Mouse (Mus musculus): ENCODE data around the gene Tes.
A peak's percentile ranks its signal among the peaks of the same experiment; 100 is the strongest.
"Not testable (repeated sequence)": the region's sequence is repeated elsewhere in the genome, so short reads cannot be mapped to it uniquely, and the experiment has no call there.

The Tes gene

DNA sequence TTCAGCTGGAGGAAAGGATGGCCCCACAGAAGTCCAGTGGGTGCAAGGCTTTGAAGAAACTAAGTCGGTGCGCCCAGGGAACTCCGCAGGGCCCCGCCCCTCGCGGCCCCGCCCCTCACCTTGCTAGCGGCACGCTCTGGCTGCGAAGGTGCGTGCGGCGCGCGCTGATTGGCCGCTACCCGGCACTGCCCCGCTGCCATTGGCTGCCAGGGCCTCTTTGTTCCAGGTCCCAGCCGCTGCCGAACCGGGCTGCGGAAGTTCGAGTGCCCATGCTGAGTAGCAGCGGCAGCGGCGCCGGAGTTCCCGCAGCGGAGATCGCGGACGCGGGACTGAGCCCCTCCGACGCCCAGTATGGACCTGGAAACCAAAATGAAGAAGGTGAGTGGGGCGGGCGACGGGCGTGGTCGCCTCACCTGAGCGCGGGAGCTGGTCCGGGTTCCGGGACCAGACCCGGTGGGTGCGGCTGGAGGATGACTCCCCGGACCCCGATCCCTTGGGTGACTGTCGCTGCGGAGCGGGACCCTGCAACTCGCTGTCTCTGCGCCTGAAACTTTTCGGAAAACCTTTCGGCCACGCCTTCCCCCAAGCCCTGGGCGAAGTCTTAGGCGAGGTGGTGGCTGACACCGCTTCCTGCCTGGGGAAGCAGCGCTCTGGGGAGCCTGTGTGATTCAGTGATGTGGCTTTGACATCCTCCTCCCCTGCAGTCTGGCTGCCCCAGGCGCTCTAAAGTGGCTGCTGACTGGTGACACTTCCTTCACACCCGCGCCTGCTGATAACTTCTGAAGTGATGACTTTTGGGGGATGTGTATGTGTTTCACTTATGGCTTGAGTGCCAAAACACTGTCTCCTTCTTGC, at the start of gene Tes:
Gene Tes (plus strand): TSS at position 214 of the 855 bp plus-strand sequence.
- DNase-seq (ENCODE audit: low read depth): peak; percentile 54

DNA sequence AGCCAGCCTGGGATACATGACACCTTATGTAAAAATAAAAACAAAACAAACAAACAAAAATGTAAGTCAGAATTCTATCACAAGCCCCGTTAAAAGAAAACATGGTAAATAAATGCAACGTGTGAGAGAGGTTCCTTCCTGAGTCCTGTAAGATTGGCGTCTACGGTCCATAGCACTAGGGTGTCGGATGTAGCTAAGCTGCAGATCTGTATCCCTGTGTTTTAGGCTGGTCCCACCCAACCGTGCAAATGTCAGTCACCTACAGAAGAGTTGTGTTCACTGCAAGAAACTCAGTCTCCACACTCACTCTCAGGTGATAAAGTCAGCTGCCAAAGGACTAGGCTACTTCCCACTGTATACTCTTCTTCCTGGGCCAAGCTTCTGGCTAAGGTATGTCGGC, 39.1 kb upstream of the Tes start:
- no peak for DNase-seq (ENCODE audit: low read depth)

DNA sequence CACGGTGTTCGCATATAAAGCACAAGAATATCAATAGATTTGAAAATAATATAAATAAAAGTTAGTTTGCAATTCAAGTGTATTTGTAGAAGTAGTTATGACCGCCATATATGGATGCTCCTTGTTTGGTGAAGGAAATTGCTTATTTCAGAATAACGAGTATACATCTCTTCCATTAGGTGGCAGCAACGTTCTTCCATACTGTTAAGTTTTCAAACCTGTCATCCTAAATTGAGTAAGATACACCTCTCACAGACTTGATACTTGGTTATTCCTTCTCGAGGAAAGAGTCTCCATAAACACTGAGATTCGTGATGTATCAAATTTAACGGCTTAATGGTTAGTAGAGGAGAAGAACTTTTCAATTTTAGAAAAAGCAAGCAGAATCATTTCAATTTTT, 37.4 kb upstream of the Tes start:
- DNase-seq (ENCODE audit: low read depth): peak; percentile 40

DNA sequence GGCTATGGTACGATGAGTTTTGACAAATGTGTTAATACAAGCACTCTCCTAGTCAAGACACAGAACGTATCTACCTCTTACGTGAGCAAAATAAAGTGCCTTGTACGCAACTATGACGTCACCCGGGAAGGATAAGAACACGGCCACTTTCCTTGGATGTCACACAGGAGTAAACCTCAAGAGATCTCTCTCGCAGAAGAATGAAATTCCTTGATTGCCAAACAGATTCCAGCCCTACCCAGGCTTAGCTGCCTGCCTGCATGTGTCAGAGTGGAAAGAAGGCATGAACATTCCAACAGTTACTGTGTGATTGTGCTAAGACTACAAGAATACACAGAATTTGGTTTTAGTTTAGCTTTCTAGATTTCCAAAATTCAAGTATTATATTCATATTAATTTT, 36.1 kb upstream of the Tes start:
- DNase-seq (ENCODE audit: low read depth): no peak

DNA sequence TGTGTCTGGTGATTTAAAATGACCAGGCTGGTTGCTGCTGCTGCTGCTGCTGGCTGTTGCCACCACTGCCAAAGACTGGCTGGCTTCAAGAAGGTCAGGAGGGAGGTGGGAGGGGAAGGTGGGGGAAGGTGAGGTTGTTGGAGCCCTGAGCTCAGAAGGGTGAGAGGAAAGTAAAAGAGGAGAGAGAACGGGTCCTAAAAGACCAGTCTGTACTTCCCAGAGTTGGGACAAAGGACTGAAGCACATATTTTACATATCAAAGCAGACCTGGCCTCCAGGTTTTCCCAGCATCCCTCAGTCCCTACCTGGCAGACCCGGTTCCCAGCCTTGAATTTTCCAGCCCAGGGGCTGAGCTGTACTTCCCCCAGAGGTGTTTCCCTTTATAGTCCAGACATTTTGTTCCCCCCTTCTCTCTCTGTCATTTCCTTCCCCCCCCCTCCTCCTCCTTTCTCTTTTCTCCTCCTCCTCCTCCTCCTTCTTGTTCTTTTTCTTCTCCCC, 32.7 kb upstream of the Tes start:
- no peak for DNase-seq (ENCODE audit: low read depth)

DNA sequence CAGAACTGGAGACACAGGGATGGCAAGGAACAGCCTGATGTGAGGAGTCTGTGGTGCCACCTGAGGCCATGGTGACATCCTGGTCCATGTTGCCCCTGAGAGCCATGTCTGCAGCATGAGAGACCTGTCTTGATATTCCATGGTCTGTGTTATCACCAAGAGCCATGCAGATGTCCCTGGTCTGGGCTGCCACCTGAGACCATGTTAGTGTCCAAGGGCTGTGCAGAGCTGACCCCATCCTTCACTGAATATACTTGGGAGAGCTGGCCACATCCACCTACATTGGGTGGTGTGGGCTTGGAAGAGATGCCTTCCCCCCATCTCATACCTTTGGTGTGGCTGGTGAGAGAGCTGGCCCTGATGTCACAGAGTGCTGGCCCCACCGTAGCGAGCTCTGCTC, 30.9 kb upstream of the Tes start:
- no peak for DNase-seq (ENCODE audit: low read depth)

DNA sequence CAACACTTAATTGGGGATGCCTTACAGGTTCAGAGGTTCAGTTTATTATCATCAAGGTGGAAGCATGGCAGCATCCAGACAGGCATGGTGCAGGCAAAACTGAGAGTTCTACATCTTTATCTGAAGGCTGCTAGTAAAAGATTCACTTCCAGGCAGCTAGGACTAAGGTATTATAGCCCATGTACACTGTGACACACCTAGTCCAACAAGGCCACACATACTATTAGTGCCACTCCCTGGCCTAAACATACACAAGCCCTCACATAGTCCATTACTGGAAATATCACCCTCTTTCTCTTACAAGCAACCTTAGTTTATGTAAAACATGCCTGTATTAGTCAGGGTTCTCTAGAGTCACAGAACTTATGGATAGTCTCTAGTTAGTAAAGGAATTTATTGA, 29.7 kb upstream of the Tes start:
- DNase-seq (ENCODE audit: low read depth): no peak

DNA sequence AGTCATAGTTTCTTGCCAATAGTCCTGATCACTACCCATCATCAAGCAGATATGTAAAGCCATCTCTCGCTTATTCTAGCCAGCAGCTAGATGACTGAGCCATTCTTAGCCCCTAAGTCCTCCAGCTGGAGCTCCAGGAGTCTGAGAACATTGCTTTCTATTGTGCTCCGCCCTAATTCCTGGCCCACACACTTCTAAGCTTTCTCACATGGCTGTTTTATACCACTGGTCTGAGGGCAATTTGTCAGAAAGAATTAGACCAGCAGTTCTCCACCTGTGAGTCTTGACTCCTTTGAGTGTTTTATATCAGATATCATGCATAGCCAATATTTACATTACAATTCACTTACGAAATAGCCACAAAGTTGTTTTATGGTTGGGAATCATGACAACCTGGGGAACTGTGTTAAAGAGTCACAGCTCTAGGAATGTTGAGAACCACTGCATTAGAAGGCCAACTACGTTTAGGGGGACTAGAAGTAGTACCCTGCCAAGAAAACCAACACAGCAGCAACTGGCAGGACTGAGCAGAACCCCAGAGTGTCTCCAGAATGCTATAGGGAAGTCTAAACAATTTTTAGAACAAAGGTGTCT, 13.4 kb upstream of the Tes start:
- no peak for DNase-seq (ENCODE audit: low read depth)

DNA sequence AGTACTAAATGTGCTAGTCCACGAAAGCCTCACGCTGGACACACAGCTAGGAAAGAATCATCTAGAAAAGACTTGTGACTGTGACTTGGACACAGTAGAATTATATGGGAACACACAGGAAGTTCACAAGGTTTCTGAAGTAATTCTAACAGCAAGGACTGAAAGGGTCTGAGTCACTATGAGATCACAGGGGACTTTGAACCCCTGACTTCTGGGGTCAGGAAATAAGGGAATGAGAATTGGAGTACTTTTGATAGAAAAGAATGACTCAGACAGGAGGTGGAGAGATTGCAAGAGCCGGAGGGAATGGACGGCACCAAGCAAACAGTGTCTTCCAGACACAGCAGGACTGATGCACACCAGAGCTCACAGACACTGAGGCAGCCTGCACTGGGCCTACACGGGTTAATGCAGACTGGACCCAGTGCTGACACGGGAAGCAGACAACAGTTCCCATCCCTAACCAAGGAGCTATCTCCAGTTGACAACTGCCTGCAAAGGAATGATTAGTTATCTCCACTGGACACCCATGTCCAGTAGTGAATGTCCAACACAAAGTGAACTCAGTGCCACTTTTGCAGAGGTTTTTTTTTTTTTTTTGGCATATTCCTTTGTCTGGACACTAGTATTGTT, 11.8 kb upstream of the Tes start:
- DNase-seq (ENCODE audit: low read depth): no peak

DNA sequence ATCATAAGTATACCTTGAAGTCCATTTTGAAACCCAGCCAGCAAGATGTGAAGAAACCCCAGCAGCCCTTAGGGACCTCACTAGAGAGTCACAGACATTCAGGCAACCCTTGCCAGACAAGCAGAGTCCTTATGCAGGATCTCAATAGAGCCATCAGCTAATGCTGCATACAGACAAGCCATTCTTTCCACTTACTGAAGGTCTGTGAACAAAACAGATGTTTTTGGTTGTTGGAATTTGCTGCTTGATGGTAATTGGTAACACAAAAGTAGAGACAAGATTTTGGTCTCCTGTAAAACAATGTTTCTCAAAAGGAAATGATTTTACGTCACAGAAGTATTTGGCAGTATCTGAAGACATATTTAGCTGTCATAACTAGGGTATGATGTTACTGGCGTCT, 10.2 kb upstream of the Tes start:
- DNase-seq (ENCODE audit: low read depth): no peak

DNA sequence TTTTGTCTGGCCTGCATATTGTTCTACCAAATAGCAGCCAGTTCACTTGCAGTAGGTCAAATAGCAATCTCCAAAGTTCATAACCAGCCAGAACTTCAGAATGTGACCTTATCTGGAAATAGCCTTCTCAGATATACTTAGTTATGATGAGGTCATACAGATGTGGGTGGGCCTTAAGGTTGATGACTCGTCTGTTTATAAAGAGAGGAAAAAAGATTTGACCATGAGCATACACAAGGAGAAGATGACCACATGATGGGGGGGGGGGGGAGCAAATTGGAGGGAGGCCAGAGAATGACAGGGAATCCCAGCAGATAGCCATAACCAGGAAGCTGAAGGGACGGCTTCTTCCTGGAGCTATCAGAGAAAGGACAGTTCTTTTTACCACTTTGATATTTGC, 9.3 kb upstream of the Tes start:
- no peak for DNase-seq (ENCODE audit: low read depth)

DNA sequence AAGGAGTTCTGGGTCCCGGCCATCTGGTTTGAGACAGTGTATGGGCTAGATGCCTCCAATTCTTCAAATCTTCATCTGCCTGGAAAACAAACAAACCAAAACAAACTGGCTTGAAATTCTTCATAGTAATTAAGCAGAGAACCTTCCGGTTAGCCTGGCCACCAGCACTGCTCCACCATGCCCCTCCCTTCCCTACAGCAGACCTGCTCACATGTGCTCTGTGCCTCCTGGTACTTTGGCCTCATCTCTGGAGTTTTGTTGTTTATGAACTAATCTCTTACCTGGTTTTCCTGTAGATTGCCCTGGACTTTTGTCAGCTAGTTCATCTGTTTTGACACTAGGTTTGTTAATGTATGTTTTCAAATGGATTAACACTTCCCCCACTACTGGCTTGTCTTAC, 5.4 kb upstream of the Tes start:
- DNase-seq (ENCODE audit: low read depth): no peak

DNA sequence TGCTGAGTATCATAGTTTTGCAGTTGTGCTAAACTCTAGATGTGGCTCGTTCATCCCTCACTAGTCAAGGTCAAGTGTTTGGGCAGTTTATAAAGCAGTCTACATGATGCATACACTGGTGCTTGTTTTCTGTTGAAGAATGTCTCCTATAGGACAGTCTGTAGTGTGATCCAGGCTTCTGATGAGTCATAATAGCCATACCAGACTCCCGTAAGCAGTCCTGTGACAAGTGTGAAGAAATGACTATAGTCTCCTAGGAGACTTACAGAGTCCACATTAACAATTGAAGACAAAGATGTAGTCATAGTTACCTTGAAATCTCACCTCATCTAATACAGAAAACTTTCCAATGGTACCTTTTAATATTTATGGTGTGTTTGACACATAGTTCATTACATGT, 4.8 kb upstream of the Tes start:
- DNase-seq (ENCODE audit: low read depth): no peak

DNA sequence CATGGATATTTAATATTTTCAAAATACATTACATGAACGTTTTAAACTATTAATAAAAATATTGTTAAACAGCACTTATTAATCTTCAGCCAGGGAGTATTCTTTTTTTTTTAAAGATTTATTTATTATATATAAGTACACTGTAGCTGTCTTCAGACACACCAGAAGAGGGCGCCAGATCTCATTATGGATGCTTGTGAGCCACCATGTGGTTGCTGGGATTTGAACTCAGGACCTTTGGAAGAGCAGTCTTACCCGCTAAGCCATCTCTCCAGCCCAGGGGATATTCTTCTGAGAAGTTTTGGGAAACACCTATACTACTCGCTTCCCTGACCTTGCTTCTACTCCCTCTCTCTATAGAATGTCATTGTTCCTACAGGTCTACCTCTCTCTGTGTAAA, 3.1 kb upstream of the Tes start:
- not testable (repeated sequence) for DNase-seq (ENCODE audit: low read depth)

DNA sequence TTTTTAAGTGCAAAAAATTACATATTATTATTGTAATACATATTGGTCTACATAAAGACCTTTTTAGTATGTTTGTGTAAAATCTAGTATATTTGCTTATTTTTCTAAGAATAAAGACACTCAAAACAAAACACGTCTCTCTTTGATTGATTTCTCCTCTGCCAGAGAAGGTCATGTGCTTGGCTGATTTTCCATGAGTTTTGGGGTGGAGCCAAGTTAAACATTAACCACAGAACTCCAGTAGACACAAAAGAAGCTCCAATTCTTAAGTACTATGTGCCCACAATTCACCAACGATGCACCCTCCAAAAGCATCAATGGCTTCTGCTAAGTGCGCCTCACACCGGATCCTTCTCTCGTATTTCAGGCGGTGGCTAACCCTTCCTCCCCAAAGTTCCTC, 2.6 kb upstream of the Tes start:
- DNase-seq (ENCODE audit: low read depth): no peak

DNA sequence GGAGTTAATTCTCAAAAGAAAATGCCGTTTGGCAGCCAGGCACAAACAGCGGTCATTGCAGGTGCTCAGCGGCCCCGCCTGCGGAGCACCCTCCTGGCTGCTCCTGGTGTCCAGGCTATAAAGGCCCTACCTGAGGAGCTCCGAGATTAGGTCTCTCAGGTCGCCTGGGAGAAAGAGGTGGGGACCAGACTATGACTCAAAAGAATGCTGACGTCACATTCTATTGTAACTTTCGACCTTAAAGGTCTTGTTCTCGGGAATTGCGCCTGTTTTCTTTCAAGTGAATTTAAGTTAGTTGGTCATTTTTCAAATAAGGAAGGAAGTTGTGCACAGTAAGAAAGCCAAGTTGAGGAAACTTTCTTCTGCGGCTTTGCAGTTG, 831 bp downstream of the Tes start:
- DNase-seq (ENCODE audit: low read depth): peak; percentile 38

DNA sequence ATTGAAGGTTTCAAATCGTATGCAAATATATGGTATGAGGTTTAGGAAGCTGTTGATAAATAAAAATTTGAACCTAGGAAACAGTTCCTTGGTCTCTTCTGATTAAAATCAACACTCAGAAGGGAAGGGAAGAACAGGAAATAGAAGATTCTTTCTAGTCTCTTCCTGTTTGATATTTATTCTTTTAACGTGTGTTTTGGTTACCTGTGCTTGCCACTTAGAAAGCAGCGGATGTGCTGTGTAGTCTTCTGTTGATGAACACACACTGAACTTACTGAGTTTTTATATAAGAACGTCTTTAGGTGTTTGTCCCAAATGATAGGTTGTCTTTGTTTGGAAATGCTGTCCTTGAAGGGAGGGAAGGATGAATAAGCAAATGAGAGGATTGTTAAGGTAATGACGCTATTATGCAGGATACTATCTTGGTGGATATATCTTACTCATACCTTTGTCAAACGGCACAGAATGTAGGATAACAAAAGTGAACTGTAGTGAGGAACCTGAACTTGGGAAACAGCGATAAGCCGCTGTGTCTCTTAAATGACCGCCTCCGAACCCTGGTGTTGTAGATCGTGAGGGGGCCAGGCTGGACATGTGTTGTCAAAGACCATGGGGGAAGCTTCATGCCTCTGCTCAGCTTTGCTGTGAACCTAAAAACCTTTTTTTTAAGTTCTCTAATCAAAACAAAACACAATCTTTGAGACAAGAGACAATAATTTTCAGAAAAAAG, 1.4 kb downstream of the Tes start:
- DNase-seq (ENCODE audit: low read depth): no peak

DNA sequence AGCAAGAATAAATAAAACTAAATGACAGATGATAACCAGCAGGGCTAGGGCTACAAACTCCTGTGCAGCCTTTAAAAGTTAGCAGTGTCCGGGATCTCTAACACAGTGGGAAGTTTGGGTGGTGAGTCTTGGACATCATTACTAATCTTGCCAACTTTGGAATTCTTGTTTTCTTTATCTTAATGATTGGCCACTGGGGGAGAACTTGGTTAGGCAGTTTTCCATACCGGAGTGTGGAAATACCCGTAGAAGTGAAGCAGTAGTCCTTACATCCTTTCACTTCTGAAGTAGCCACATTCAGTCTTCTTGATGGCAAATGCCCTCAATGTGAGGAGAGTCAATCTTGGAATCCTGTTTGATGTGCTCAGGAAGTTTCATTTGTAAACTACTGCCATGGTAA, 7.0 kb downstream of the Tes start:
- DNase-seq (ENCODE audit: low read depth): no peak

DNA sequence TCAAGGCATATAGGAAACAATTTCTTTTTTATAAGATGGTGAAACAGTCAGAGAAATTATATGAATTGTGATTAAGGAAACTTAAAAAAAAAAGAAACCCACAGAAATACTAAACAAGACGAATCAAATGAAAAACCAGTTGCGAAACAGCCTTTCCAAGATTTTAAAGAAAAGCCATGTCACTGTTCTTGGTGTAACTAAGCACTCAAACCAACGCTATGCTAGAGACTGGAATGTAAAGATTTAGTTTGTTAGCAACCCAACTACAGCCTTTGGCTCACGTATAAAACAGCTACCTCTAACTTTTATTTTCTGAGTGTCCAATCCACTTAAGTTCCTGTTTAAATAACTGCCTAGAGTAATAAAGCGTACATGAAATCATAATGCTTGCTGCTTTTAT, 7.4 kb downstream of the Tes start:
- DNase-seq (ENCODE audit: low read depth): no peak

DNA sequence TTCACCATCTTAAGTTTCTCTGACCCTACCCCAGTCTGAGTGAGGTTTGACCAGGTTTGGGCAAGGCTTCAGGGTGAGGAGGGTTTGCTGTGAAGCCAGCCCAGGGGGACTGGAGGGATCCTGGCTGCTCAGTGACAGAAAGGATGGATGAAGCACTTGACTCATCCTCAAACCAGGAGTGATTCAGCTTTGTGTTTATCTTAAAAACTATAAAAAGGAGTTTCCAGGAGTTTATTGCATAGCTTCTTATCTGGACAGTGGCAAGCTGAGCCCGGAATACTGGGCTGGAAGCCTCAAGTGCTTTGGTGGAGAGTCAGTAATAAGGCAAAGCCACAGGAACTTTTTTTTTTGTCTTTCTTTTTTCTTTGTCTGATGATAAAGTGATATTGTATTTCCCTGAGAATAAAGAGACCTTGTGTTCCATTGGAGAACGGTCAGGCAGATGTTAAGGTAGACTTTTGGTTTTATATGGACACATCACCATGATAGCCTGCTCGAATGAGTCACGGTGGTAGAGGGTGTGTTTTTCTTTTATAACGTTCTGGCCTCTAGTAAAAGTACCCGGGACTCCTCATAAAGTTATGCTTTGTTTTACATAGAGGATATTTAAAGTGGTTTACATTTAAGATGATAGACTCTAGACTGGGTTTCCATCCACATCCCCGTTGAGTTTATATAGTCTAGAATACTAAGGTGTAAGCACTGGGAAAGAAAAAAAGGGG, 8.0 kb downstream of the Tes start:
- no peak for DNase-seq (ENCODE audit: low read depth)

DNA sequence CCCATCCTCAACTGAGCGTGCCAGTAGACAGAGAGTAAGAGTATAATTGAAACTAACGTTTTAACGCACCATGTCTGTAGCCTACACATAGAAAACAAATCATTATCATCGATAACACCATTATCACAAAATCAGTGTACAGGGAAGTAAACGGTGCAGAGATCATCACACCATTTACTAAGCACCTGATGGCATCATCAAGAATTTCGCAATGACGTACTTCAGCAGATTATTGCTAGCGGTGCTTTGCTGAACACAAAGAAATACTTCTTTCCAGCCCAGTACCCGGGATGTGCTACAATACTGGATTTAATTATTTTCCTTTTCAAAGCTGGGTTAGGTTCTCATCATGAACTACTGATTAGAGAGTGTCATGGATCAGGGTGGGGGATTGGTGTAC, 12.3 kb downstream of the Tes start:
- no peak for DNase-seq (ENCODE audit: low read depth)

DNA sequence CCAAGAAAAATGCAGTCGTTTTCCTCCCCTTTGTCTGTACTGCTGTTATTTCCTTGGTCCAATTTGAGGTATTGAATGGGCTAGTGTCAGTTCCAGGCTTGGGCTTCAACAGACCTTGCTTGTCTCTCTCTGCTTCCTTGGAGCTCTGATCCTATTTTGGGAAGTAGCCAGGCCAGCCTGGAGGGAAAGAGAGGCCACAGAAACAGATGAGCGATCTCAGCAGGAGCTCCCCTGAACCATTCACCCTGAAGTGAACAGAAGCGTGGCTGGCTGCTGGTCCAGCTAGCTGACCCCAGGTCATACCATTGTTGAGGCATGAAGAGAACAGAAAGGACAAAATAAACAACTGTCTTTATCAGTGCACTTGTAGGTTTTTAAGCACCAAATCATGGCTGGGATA, 12.8 kb downstream of the Tes start:
- DNase-seq (ENCODE audit: low read depth): no peak

Data from c-Kit-positive CD71-negative TER-119-negative erythroid progenitor cells, embryonic 14.5 days (primary cell).